Mouse (Mus musculus): ENCODE data around the gene Tbxa2r. TPM values are rescaled to one million over a fixed set of nuclear protein-coding genes. Genes with fewer than 3 reads are reported as not detected.

The Tbxa2r gene
- polyA plus RNA-seq, 2 experiments from 2014 or later, result 19.3 to 22.0 TPM

DNA sequence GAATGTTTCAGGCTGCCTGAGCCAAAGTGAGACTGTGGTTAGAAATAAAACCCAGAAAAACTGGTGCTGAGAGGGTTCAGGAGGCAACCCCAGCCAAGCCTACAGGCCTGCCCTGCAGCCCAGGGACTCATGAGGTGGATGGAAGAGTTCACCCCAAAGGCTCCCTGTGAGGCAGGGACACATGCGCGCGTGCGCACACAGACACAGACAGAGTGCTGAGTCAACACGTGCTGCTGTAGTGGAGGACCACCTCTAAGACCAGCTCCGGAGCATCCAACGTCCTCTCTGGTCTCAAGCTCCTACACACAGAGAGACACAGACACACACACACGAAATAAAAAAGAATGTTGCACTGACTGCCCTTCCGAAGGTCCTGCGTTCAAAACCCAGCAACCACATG is 46.8 kb downstream of the Tbxa2r start:
- ATAC-seq, result no peak

- no peak for ATAC-seq
These were observed 48.2 kb downstream of the Tbxa2r start for GRCm38 (mm10) chr10:81376561-81377361.

GRCm38 (mm10) chr10:81377362-81377664 is 48.8 kb downstream of the Tbxa2r start:
- ATAC-seq, result no peak

DNA sequence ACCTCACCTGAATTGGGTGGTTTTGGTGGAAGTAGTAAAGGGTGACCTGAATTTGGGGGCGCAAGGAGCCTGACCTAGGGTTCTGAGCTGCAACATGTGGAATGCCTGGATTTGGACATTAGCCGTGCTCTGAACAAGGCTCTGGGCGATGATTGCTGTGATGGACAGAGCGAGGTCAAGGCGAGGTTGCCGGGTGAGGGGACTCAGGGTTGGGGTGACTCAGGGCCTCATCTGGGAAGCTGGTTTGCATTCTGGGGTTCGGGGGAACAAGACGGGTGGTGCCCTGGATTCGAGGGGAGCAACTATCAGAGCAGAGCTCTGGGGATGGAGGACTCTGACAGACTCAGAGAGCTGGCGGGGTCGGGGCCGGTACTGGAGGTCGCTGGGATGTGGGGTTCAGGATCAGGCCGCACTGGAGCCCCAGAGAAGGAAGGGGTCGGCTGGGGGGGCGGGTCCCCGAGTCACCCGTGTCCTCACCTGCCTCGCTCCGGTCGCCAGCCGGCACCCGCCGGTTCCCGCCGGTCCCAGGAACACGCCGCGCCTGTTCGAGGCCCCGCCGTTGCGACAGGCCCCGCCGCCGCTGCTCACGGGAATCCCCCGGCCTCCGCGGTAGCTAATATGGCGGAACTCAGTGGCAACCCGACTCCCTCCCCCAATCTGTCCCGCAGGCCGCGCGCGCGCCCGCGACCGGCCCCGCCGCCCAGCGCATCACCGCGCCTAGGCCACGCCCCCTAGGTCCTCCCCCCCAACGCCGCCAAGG is 49.4 kb downstream of the Tbxa2r start, which contains the start of gene Fzr1:
Fzr1 (minus strand) TSS at position 724 of the 760 bp plus-strand sequence.
- no peak for ATAC-seq

- ATAC-seq, result peak; percentile 95
These were observed 50.1 kb downstream of the Tbxa2r start for GRCm38 (mm10) chr10:81378553-81379182.

DNA sequence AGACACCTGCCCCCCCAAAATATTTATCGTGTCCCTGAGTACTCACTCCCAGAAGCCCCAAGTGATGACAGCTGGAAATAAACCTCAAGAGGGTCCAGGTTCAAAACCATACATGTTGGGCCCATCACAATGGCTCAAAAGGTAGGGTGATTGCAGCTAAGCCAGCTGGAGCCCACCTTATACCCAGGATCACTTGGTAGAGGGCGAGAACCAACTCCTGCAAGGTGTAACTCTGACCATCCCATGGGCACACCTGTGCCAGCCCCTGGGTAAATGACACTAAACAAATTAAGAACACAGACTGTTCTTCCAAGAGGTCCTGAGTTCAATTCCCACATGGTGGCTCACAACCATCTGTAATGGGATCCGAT is 50.6 kb downstream of the Tbxa2r start:
- ATAC-seq, result no peak

- ATAC-seq, result no peak
These were observed 51.4 kb downstream of the Tbxa2r start for GRCm38 (mm10) chr10:81379809-81380378.

DNA sequence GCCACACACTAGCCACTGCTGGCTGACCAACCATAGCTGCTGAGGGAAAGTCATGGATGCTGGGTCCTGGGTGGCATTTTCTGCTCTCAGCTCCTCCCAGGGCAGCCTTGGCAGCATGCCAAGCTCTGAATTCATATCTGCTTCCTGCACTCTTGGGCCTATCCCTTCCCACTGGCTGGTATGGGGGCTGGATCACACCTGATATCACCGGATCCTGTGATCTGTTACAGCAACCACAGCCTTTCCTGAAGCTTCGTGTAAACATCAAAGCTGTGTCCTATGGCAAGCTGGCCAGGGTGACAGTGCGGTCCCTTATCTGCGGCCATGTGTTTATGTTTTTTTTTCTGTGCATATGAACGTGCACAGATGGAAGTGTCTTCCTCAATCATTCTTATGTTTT is 53.5 kb downstream of the Tbxa2r start:
- ATAC-seq, result no peak

DNA sequence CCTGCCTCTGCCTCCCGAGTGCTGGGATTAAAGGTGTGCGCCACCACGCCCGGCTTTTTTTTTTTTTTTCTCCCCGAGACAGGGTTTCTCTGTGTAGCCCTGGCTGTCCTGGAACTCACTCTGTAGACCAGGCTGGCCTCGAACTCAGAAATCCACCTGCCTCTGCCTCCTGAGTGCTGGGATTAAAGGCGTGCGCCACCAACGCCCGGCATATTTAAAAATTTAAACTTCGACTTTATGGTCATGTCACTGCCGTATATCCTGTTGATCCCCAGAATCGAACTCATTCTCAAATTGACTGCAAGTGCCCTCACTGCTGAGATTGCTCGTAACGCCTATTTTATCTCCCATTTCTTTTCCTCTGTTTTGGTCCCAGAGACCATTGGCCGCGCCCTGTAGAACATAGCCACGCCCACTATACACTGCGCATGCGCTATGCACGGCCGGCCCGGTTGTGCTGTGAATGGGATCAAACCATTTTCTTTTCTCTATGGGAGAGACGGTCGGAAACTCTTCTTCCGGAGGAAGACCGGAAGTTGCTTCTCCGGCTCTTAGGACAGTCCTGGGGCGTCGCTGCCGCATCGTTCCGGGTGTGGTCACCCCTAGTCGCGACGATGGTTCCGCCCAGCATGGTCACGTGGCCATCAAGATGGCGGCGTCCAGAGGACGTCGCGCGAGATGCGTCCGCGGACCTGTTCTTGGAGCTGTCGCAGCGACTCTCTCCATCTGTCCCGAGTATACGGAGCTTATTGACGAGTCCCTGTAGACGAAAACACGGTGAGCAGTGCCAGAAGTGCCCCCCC is 55.5 kb downstream of the Tbxa2r start, which contains the start of the genes Dohh and Gm48551:
Dohh (plus strand) TSS at position 627 of the 803 bp plus-strand sequence.
Gm48551 (plus strand) TSS at position 665 of the 803 bp plus-strand sequence.
- ATAC-seq, result peak; percentile 94

DNA sequence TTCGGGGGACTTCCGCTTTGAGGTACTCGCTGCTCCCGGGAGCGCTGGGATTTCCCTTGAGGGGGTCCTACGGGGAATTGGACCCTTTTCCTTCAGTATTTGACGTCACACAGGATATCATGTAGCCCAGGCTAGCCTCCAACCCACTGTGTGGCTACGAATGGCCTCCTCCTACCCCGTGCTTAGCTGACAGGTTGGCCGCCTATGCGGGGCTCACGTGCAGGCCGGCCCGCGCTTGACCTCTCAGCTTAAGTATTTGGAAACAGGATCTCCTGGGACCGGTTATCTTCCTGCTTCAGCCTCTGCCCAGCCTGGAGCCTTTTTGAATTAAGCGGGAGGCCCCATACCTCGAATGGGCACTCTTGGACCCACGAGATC is 56.1 kb downstream of the Tbxa2r start:
- ATAC-seq, result peak; percentile 24

Other genes starting within 250 kb of the Tbxa2r start
- gene Creb3l3, start 229.9 kb upstream of the Tbxa2r start, polyA plus RNA-seq (2017; shearing (Covaris generic)), result not detected
- 10 to 100 TPM; 21.5 to 28.1 TPM for gene Map2k2, start 222.8 kb upstream of the Tbxa2r start, polyA plus RNA-seq (2017; shearing (Covaris generic))
- 10 to 100 TPM in 1 of 2 experiments, 1 to 10 TPM in 1; 6.5 to 11.3 TPM for gene Zbtb7a, start 193.5 kb upstream of the Tbxa2r start, polyA plus RNA-seq (2017; shearing (Covaris generic))
- gene Pias4, start 160.8 kb upstream of the Tbxa2r start, polyA plus RNA-seq (2017; shearing (Covaris generic)), result 10 to 100 TPM; 17.1 to 20.0 TPM
- gene Eef2, start 152.1 kb upstream of the Tbxa2r start, polyA plus RNA-seq (2017; shearing (Covaris generic)), result 1,000 to 10,000 TPM in 1 of 2 experiments, 100 to 1,000 TPM in 1; 934 to 1,665 TPM
- gene Dapk3, start 145.7 kb upstream of the Tbxa2r start, polyA plus RNA-seq (2017; shearing (Covaris generic)), result 1 to 10 TPM; 1.3 to 2.6 TPM
- gene 4930442H23Rik, start 144.9 kb upstream of the Tbxa2r start, polyA plus RNA-seq (2017; shearing (Covaris generic)), result not detected
- gene Nmrk2, start 126.7 kb upstream of the Tbxa2r start, polyA plus RNA-seq (2017; shearing (Covaris generic)), result under 1 TPM; 0.31 to 0.44 TPM
- 1 to 10 TPM; 4.0 to 6.2 TPM for gene Atcay, start 97.9 kb upstream of the Tbxa2r start, polyA plus RNA-seq (2017; shearing (Covaris generic))
- gene Zfr2, start 95.6 kb upstream of the Tbxa2r start, polyA plus RNA-seq (2017; shearing (Covaris generic)), result 1 to 10 TPM; 1.6 to 1.7 TPM
- gene Matk, start 75.8 kb upstream of the Tbxa2r start, polyA plus RNA-seq (2017; shearing (Covaris generic)), result 100 to 1,000 TPM in 1 of 2 experiments, 10 to 100 TPM in 1; 63.6 to 103 TPM
- 100 to 1,000 TPM; 111 to 132 TPM for gene Mrpl54, start 61.8 kb upstream of the Tbxa2r start, polyA plus RNA-seq (2017; shearing (Covaris generic))
- gene Apba3, start 61.8 kb upstream of the Tbxa2r start, polyA plus RNA-seq (2017; shearing (Covaris generic)), result 10 to 100 TPM; 12.5 to 14.8 TPM
- 1 to 10 TPM; 2.4 to 2.6 TPM for gene Tjp3, start 37.1 kb upstream of the Tbxa2r start, polyA plus RNA-seq (2017; shearing (Covaris generic))
- 10 to 100 TPM; 14.6 to 15.1 TPM for gene Pip5k1c, start 35.8 kb upstream of the Tbxa2r start, polyA plus RNA-seq (2017; shearing (Covaris generic))
- 1 to 10 TPM; 4.2 to 4.7 TPM for gene Cactin, start 7.6 kb upstream of the Tbxa2r start, polyA plus RNA-seq (2017; shearing (Covaris generic))
- gene Gipc3, start 14.5 kb downstream of the Tbxa2r start, polyA plus RNA-seq (2017; shearing (Covaris generic)), result under 1 TPM; 0.15 to 0.28 TPM
- 10 to 100 TPM; 14.4 to 17.3 TPM for gene Hmg20b, start 21.7 kb downstream of the Tbxa2r start, polyA plus RNA-seq (2017; shearing (Covaris generic))
- gene Mfsd12, start 28.8 kb downstream of the Tbxa2r start, polyA plus RNA-seq (2017; shearing (Covaris generic)), result 1 to 10 TPM; 1.3 to 1.5 TPM
- 1 to 10 TPM in 1 of 2 experiments, under 1 TPM in 1; 0.34 to 2.0 TPM for gene 4930404N11Rik, start 37.1 kb downstream of the Tbxa2r start, polyA plus RNA-seq (2017; shearing (Covaris generic))
- gene Fzr1, start 49.8 kb downstream of the Tbxa2r start, polyA plus RNA-seq (2017; shearing (Covaris generic)), result 10 to 100 TPM; 12.3 to 16.4 TPM
- 10 to 100 TPM in 1 of 2 experiments, 1 to 10 TPM in 1; 9.4 to 13.9 TPM for gene Dohh, start 55.7 kb downstream of the Tbxa2r start, polyA plus RNA-seq (2017; shearing (Covaris generic))
- gene Gm48551, start 55.7 kb downstream of the Tbxa2r start, polyA plus RNA-seq (2017; shearing (Covaris generic)), result 1 to 10 TPM; 2.2 to 3.7 TPM
- gene Gm48552, start 60.3 kb downstream of the Tbxa2r start, polyA plus RNA-seq (2017; shearing (Covaris generic)), result 1 to 10 TPM in 1 of 2 experiments, under 1 TPM in 1; 0.71 to 2.3 TPM
- 10 to 100 TPM in 1 of 2 experiments, 1 to 10 TPM in 1; 9.0 to 10.8 TPM for gene Smim24, start 64.3 kb downstream of the Tbxa2r start, polyA plus RNA-seq (2017; shearing (Covaris generic))
- gene Nfic, start 126.9 kb downstream of the Tbxa2r start, polyA plus RNA-seq (2017; shearing (Covaris generic)), result 10 to 100 TPM; 14.2 to 19.2 TPM
- gene Celf5, start 154.0 kb downstream of the Tbxa2r start, polyA plus RNA-seq (2017; shearing (Covaris generic)), result 1 to 10 TPM in 1 of 2 experiments, under 1 TPM in 1; 0.53 to 1.1 TPM
- 10 to 100 TPM; 41.9 to 63.2 TPM for gene Ncln, start 167.7 kb downstream of the Tbxa2r start, polyA plus RNA-seq (2017; shearing (Covaris generic))
- 10 to 100 TPM; 53.2 to 76.8 TPM for gene S1pr4, start 171.4 kb downstream of the Tbxa2r start, polyA plus RNA-seq (2017; shearing (Covaris generic))
- 10 to 100 TPM; 28.5 to 31.9 TPM for gene Gna15, start 195.5 kb downstream of the Tbxa2r start, polyA plus RNA-seq (2017; shearing (Covaris generic))
- gene Gna11, start 216.5 kb downstream of the Tbxa2r start, polyA plus RNA-seq (2017; shearing (Covaris generic)), result 10 to 100 TPM; 28.5 to 42.5 TPM
- 100 to 1,000 TPM; 103 to 139 TPM for gene Aes, start 230.8 kb downstream of the Tbxa2r start, polyA plus RNA-seq (2017; shearing (Covaris generic))
- under 1 TPM in 1 of 2 experiments, not detected in 1; 0.78 TPM for gene Tle2, start 245.8 kb downstream of the Tbxa2r start, polyA plus RNA-seq (2017; shearing (Covaris generic))

All from CD4-positive, CD25-positive, alpha-beta regulatory T cell, adult 4 months (primary cell).